Mouse (Mus musculus): Measurements from ENCODE around the gene Ak8.
A peak's percentile ranks its signal among the peaks of the same experiment; 100 is the strongest.

DNA sequence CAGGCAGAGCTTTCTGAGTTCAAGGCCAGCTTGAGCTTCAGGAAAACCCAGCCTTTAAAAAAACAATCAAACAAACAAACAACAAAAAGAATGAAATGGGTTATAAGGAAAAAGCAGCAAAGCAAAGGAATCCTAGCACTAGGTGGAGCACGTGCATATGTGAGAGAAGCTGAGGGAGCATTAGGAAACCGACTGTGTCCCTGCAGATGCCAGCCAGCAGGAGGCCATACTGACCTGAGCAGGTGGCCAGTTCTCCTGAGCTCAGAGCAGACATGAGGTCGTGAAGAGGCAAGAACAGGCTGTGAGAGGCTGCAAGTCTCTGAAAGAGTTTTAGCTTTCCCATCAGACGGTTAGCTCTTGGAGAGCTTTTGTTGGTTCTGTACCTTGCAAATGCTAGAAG, 129.3 kb downstream of the Ak8 start:
- TF ChIP-seq CTCF (IDR thresholded peaks at IDR 0.05; ENCODE audit: extremely low read depth, insufficient read length, insufficient replicate concordance, low read depth, low read length) (peak; percentile 12; the same call in 1 of the 2 replicates), POLR2A (IDR thresholded peaks at IDR 0.05; ENCODE audit: low read depth, low read length) (no peak)

Data from small intestine, adult 2 months (tissue).